Mouse (Mus musculus) brain, embryonic 14.5 days (tissue): ENCODE measurements around the gene Cox17.

Source experiments
- CTCF ChIP-seq: fragments of 200-500 bp; IDR thresholded peaks from 2 replicates; pipeline ENCODE4 v1.5.1; 2012; ENCODE audit warnings: inconsistent platforms, mild to moderate bottlenecking, moderate library complexity, borderline replicate concordance; ENCODE audit not compliant: insufficient read depth, insufficient read length; ENCODE audit errors: extremely low read depth
- POLR2A ChIP-seq: fragments of 200-500 bp; IDR thresholded peaks from 2 replicates; pipeline ENCODE4 v1.6.1; 2012; ENCODE audit warnings: mild to moderate bottlenecking, inconsistent platforms, borderline replicate concordance; ENCODE audit not compliant: poor library complexity, insufficient read depth, insufficient read length, severe bottlenecking; ENCODE audit errors: extremely low read depth

GRCm38 (mm10) chr16:38369992-38370484 lies 23.2 kb downstream of the Cox17 start:
- TF ChIP-seq CTCF (no peak), POLR2A (no peak)
